Mouse (Mus musculus) activated CD4-positive, CD25-positive, alpha-beta regulatory T cell, adult 9 weeks (primary cell): ENCODE data around the gene Tspan32. TPM values are rescaled to one million over a fixed set of nuclear protein-coding genes. Genes with fewer than 3 reads are reported as not detected.

ENCODE experiments used
- polyA plus RNA-seq: library from polyadenylated mRNA; unstranded; fragments of 100-300 nt; shearing (Covaris generic); gene quantifications from one replicate; pipeline ENCODE4 v1.2.1, GENCODE M21; 2017

Gene Tspan32
- polyA plus RNA-seq: 622 TPM

DNA sequence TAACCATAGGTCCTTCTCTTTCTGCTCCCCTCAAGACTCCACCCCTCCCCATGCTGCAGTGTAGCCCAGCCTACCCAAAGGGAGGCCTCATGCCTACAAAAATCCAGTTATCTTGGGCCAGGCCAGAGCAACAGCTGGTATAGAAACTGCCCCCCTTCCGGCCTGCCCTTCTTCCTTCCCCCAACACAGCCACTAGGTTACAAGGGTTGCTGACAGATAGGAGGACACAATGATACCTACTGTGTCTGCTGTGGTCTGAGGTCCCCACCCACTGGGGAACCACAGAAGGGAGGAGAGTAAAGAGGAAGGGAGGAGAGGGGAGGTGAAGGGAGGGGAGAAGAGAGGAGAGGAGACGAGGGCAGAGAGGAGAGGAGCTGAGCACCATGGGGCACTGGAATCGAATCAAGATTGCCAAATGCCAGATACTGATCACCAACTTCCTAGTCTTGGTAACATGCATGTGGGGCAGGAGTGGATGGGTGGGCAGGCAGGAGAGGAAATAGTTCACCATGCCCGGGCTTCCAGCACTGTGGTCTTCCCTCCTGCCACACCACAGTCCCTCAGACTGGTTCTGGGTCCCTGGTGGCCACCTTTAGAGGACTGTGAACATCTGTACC is at the start of gene Tspan32:
Gene Tspan32, plus strand, starts transcription at position 320 of the 617 bp plus-strand sequence.

DNA sequence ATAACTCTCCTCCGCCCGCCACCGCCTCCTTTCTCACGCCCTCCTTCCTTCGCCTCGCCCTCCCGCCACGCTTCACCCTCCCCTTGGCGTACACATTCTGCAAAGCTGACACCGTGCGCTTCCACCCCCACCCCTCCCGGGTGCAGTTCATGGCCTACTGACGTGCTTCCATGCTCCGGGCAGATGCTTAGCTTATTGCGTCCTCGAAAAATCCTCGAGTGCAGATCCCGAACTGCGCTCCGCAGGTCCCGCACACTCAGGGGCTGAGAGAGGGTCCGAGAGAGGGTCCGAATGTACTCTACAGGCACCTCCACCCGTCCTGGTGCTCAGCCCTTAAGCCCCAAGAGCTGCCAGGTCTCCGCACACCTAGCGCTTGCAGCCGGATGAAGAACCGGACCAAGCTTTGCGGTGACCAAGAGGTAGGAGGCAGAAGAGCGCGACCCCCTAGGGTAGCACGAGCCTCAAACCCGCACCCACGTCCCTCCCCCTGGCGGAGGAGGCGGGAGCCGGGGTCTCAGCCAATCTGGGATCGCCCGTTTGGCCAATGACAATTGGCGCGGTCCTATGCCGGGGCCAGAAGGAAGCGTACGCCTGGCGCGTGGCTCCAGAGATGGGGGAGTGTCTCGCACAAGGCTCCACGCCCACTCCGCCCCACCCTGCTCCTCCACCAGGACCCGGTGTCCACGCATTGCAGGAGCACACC is 35.9 kb upstream of the Tspan32 start, which contains the start of gene Ascl2:
Gene Ascl2, minus strand, starts transcription at position 456 of the 703 bp plus-strand sequence.

DNA sequence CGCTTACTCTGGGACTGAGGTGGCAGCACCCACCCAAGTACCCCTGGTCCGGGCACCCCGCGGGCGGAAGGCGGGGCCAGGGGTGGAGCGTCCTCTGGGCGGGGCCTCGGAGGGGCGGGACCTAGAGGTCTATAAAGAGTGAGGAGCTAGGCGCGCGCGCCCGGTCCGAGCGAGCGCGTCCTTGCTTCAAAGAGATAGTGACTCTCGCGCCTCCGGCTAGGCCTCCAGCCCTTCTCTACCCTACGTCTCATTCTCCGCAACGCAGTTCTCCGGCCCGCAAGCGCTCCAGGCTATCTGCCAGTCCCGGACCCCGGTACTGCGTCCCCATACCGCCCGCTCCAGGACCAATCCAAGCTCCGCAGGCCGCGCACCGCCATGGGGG is 47.8 kb downstream of the Tspan32 start, which contains the start of gene Cd81:
Gene Cd81, plus strand, starts transcription at position 114 of the 382 bp plus-strand sequence.

DNA sequence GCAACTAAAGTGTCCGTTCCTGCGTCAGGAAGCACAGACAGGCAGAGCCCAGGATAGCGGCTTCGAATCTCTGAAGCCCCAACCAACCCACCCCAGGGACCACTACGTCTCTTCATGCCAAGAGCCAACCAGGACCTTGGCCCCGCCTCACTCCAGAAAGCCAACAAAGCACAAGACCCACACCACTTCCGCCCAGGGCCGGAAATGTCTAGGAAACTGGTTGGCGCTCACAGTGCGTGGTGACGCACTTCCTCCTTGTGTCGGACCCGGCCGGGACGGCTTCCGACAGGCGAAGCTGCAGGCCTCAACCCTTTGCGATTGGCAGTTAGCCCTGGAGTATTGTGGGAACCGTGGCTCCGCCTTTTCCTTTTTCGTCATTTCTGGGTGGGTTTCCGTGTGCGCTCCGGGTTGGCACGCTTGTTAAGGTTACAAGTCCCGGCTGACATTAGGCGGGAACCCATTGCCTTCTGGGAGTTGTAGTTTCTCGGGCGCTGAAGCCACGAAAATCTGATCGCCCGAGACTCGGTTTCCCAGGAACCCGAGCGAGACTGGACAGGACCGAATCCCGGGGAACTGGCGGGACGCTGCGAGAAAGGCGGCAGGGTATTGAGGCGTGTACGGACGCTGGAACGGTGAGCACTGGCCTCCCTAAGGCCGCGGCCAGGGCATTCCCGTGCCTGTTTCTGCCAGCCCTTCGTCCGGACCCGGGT is 64.2 kb downstream of the Tspan32 start, which contains the start of gene Tssc4:
Gene Tssc4, plus strand, starts transcription at position 368 of the 710 bp plus-strand sequence.

Other genes with a start within 250 kb of the Tspan32 start
- gene Th, start 73.9 kb upstream of the Tspan32 start, polyA plus RNA-seq: not detected
- gene Ascl2, start 35.8 kb upstream of the Tspan32 start, polyA plus RNA-seq: 3.1 TPM
- 187 TPM for gene Cd81, start 47.7 kb downstream of the Tspan32 start, polyA plus RNA-seq
- gene Tssc4, start 64.2 kb downstream of the Tspan32 start, polyA plus RNA-seq: 53.5 TPM
- not detected for gene Trpm5, start 89.6 kb downstream of the Tspan32 start, polyA plus RNA-seq
- not detected for gene Kcnq1, start 101.3 kb downstream of the Tspan32 start, polyA plus RNA-seq